Mouse (Mus musculus) liver, embryonic 16.5 days (tissue): ENCODE results near the gene Slc16a14. TPM values are rescaled to one million over a fixed set of nuclear protein-coding genes. Genes with fewer than 3 reads are reported as not detected.

Experiments used
- ATAC-seq: fragments of 200-750 bp; cut with Nextera tagmentation; 2 replicates; pipeline ENCODE4 v1.8.0; 2017; ENCODE audit warnings: low read depth, mild to moderate bottlenecking, moderate number of reproducible peaks, moderate library complexity
- H3K27ac ChIP-seq: fragments of 300-500 bp; sonication (generic); 2 replicates; pipeline ENCODE4 v1.5.1; 2014; ENCODE audit warnings: mild to moderate bottlenecking, low read length
- H3K27me3 ChIP-seq: fragments of 300-500 bp; sonication (generic); 2 replicates; pipeline ENCODE4 v1.6.1; 2014; ENCODE audit warnings: low read depth, low read length, mixed read lengths; ENCODE audit not compliant: control insufficient read depth, insufficient read depth
- H3K36me3 ChIP-seq: fragments of 300-500 bp; sonication (generic); 2 replicates; pipeline ENCODE4 v1.6.1; 2014; ENCODE audit warnings: mild to moderate bottlenecking; ENCODE audit not compliant: control insufficient read depth, insufficient read depth
- H3K4me1 ChIP-seq: fragments of 300-500 bp; sonication (generic); 2 replicates; pipeline ENCODE4 v1.6.1; 2014; ENCODE audit warnings: low read depth, low read length, mixed read lengths; ENCODE audit not compliant: control insufficient read depth
- H3K4me2 ChIP-seq: fragments of 300-500 bp; sonication (generic); 2 replicates; pipeline ENCODE4 v1.6.1; 2014; ENCODE audit warnings: low read depth, low read length, mixed read lengths
- H3K4me3 ChIP-seq: fragments of 300-500 bp; sonication (generic); 2 replicates; pipeline ENCODE4 v1.5.1; 2014; ENCODE audit warnings: low read depth, mild to moderate bottlenecking, low read length
- H3K9ac ChIP-seq: fragments of 300-500 bp; sonication (generic); 2 replicates; pipeline ENCODE4 v1.6.1; 2014; ENCODE audit warnings: low read depth, low read length
- H3K9me3 ChIP-seq: fragments of 300-500 bp; sonication (generic); replicated peaks from 2 replicates; pipeline ENCODE4 v1.6.1; 2016; ENCODE audit warnings: low read length; ENCODE audit not compliant: control insufficient read depth
- WGBS: fragments of 180-500 bp; shearing (Covaris S2); extraction: QIAGEN DNeasy Blood & Tissue Kit; methylation state at CpG from one replicate; pipeline ENCODE4 v1.1.7; 2014; ENCODE audit not compliant: insufficient replicate concordance; 5-methylcytosine and 5-hydroxymethylcytosine counted together
- polyA plus RNA-seq: library from polyadenylated mRNA; unstranded; fragments of >200 nt; fragmentation: Nextera tagmentation; extraction: Ambion mirVana; gene quantifications from 2 replicates; pipeline ENCODE4 v1.2.1, GENCODE M21; 2015

The Slc16a14 gene
- polyA plus RNA-seq, 1 experiment from 2014 or later, result 0.04 TPM

DNA sequence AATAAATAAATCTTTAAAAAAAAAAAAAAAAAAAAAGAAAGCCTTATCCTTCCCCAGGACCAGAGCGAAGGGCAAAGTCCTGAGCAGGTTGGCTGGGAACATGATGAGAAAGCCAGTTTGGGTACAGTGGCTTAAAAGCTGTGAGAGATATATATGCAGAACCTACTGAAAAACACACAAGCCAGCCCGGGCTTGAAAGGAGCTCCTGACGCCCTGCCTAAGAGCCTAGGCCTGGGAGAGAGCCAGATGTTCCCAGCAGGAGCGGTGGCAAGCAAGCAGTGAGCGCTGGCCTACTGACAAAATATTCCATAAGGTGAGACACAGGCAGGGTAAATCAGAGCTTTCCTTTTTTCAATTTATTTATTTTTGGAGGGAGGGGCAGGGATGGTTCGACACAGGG, 68.7 kb downstream of the Slc16a14 start:
- Histone ChIP-seq H3K4me2 (no peak overlapping the region), H3K9ac (no peak overlapping the region), H3K27me3 (no peaks in the 10 kb centered on the region), H3K4me1 (peaks cover 2% of the 10 kb centered on the region; the same call in 1 of the 2 replicates), H3K9me3 (no peaks in the 10 kb centered on the region), H3K27ac (no peak overlapping the region), H3K36me3 (no peaks in the 10 kb centered on the region), H3K4me3 (no peak overlapping the region)
- no peak for ATAC-seq
- 81% methylated on average over 6 of the region's 6 CpGs for WGBS

GRCm38 (mm10) chr1:84864645-84865044, 70.3 kb downstream of the Slc16a14 start:
- ATAC-seq, result no peak
- H3K9ac ChIP-seq, result no peak overlapping the region
- no peaks in the 10 kb centered on the region for H3K27me3 ChIP-seq
- H3K4me2 ChIP-seq, result no peak overlapping the region
- WGBS, result 48% methylated on average over 2 of the region's 2 CpGs
- peak overlapping the region; percentile 12; the same call in 1 of the 2 replicates for H3K27ac ChIP-seq
- no peak overlapping the region for H3K4me3 ChIP-seq
- peaks cover 10% of the 10 kb centered on the region for H3K4me1 ChIP-seq
- H3K9me3 ChIP-seq, result no peaks in the 10 kb centered on the region
- H3K36me3 ChIP-seq, result no peaks in the 10 kb centered on the region

- no peak overlapping the region for H3K27ac ChIP-seq
- H3K9ac ChIP-seq, result no peak overlapping the region
- no peak overlapping the region for H3K4me3 ChIP-seq
- H3K4me1 ChIP-seq, result peaks cover 10% of the 10 kb centered on the region
- no peaks in the 10 kb centered on the region for H3K9me3 ChIP-seq
- H3K36me3 ChIP-seq, result no peaks in the 10 kb centered on the region
- WGBS, result 59% methylated on average over 1 of the region's 1 CpGs
- H3K27me3 ChIP-seq, result no peaks in the 10 kb centered on the region
- ATAC-seq, result no peak
- no peak overlapping the region for H3K4me2 ChIP-seq
Observed at GRCm38 (mm10) chr1:84861255-84861630, 73.7 kb downstream of the Slc16a14 start.

DNA sequence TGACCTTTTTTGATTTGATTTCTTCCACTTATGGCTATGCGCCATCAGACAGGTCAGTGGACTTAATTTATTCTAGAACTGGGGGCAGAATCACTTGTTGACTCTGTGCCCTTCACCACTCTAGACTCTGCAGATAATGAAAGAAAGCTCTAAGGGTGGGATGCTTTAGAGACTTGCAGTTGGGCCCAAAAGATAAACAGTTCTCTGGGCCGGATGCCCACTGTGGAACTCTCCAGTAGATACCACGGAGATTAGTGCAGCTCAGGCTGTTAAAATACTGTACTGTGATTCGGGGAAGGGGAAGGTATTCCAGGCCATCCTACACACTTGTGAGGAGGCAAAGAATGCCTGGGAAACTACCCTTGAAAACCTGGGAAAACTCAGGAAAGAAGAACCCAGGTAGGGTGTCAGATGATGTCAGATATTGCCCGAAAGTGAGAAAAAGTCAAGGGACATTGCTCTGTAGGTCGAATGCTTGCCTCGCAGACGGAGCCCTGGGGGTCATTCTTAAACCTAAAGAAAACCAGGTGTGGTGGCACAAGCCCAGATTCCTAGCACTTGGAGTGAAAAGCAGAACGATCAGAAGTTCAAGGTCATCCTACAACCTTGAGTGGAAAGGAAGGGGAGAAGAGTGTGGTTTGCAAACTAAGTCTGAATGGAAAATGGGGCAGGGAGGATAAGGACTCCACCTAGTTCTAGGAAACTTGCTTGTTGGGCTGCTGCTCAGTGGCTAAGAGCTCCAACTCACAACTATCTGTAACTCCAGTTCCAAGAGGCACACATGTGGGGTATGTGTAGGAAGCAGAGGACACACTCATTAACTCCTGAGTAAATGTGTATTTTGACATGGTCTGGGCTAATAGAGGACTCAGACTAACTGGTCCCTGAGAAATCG, 74.3 kb downstream of the Slc16a14 start:
- H3K4me3 ChIP-seq, result no peak overlapping the region
- WGBS, result 49% methylated on average over 10 of the region's 10 CpGs
- no peak overlapping the region for H3K9ac ChIP-seq
- H3K27me3 ChIP-seq, result no peaks in the 10 kb centered on the region
- no peaks in the 10 kb centered on the region for H3K36me3 ChIP-seq
- H3K4me2 ChIP-seq, result no peak overlapping the region
- ATAC-seq, result peak; percentile 65
- no peaks in the 10 kb centered on the region for H3K9me3 ChIP-seq
- H3K4me1 ChIP-seq, result peaks cover 10% of the 10 kb centered on the region
- no peak overlapping the region for H3K27ac ChIP-seq

- 73% methylated on average over 6 of the region's 6 CpGs for WGBS
- Histone ChIP-seq H3K4me2 (no peak overlapping the region), H3K36me3 (no peaks in the 10 kb centered on the region), H3K9ac (no peak overlapping the region), H3K4me1 (peaks cover 10% of the 10 kb centered on the region), H3K27me3 (no peaks in the 10 kb centered on the region), H3K9me3 (no peaks in the 10 kb centered on the region), H3K27ac (no peak overlapping the region), H3K4me3 (no peak overlapping the region)
- ATAC-seq, result no peak
Observed at GRCm38 (mm10) chr1:84859597-84859996, 75.3 kb downstream of the Slc16a14 start.

Other genes starting within 250 kb of the Slc16a14 start
- gene Dner, start 238.9 kb downstream of the Slc16a14 start, polyA plus RNA-seq, result 0.04 and 0.05 TPM in 2 replicates
- 4.4 and 6.6 TPM in 2 replicates for gene Fbxo36, start 95.3 kb downstream of the Slc16a14 start, polyA plus RNA-seq
- gene Trip12, start 94.6 kb downstream of the Slc16a14 start, polyA plus RNA-seq, result 31.6 and 32.0 TPM in 2 replicates
- gene Gm10553, start 165.0 kb upstream of the Slc16a14 start, polyA plus RNA-seq, result not detected in 2 replicates
- gene A530032D15Rik, start 174.7 kb upstream of the Slc16a14 start, polyA plus RNA-seq, result not detected in 2 replicates